Mouse (Mus musculus) frontal cortex, postnatal 25 days (tissue): ENCODE results near the gene Rngtt.
"Not testable (repeated sequence)": the region's sequence is repeated elsewhere in the genome, so short reads cannot be mapped to it uniquely, and the experiment has no call there.

Experiments used
- DNase-seq, 2 experiments: peaks; one replicate each; pipeline ENCODE4 v3.0.0; 2022; ENCODE audit warnings: low spot score in 2 of 2

Gene Rngtt

GRCm38 (mm10) chr4:33310840-33311437, 828 bp downstream of the Rngtt start:
- no peak for DNase-seq

DNA sequence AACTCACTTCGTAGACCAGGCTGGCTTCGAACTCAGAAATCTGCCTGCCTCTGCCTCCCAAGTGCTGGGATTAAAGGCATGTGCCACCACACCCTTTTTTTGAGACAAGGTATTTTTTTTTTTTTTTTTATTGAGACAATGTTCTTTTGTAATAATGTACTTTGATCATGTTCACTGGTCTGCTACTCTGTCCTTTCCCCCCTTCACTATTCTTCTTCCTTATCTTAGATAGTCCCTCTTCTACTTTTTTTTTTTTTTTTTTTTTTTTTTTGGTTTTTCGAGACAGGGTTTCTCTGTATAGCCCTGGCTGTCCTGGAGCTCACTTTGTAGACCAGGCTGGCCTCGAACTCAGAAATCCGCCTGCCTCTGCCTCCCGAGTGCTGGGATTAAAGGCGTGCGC, 4.0 kb downstream of the Rngtt start:
- not testable (repeated sequence) for DNase-seq

DNA sequence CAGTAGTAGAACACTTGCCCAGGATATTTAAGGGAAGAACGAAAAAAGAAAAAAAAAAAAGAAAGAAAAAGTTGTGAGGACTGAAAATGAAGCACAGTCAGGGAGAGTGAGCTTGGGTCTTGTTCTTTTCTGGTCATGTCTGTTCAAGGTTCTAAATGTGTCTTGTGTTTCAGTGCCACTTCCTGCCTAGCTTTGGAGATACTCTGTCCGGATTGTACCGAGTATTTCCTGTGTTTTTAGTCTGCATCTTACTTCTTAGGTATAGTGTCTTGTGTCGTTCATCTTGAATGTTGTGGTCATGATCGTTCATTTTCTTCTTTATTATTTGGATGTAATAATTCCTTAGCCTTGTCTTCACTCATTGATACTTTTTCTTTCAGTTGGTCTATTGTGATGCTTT, 5.7 kb downstream of the Rngtt start:
- DNase-seq, result no peak

GRCm38 (mm10) chr4:33331147-33331546, 21.0 kb downstream of the Rngtt start:
- no peak for DNase-seq

DNA sequence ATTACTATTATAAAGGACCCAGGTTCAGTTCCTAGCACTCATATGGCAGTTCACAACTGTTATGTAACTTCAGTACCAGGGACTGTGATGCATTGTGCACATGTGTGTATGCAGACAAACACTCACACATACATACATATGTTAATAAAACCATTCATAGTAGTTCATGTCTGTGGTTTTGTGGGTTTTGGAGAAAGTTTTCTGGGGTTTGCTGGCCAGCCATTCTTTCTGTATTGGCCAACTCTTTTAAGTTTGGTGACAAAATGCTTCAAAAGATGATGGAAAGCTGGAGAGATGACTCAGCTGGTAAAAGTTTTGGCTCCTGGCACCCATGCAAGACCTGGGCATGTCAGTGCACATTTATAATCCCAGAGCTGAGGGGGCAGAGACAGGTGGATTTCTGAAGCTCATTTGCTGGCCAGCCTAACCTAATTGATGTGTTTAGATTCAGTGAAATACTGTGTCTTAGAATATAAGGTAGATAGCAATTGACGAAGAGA, 22.9 kb downstream of the Rngtt start:
- no peak for DNase-seq

GRCm38 (mm10) chr4:33337999-33338398, 27.9 kb downstream of the Rngtt start:
- DNase-seq, result no peak

GRCm38 (mm10) chr4:33342877-33343731, 33.0 kb downstream of the Rngtt start:
- no peak for DNase-seq

DNA sequence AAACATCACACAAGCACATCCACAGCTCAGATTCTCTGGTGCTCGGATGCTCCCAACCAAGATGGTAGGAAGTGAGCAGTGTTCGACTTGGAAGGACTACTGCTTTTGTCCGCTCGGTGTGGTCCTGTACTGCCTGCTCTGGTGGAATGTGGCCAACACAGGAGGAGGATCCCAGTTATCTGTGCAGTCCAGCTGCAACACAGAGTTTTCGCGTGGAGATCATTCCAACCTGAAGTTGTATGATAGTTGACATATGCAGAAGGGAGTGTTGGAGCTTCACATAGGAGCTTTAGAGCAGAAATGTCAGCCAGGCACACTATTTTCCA, 33.6 kb downstream of the Rngtt start:
- DNase-seq, result no peak

DNA sequence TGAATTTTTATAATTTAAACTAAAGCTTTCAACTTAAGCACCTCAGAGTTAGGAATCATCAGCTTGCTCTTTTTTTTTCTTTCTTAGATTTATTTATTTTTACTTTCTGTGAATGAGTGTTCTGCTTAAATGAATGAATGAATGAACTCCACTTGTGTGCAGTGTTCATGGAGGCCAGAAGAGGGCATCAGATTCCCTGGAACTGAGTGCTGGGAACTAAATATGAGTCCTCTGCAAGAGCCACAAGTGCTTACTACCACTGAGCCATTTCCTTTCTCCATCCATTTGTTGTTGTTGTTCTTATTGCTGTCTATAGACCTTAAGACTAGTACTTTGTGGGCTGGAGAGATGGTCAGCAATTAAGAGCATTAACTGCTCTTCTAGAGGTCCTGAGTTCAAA, 53.3 kb downstream of the Rngtt start:
- DNase-seq, result no peak

GRCm38 (mm10) chr4:33374916-33375315, 64.8 kb downstream of the Rngtt start:
- no peak for DNase-seq

- DNase-seq, result no peak
These were observed 67.5 kb downstream of the Rngtt start for GRCm38 (mm10) chr4:33377642-33378041.

- DNase-seq, result no peak
These were observed 68.8 kb downstream of the Rngtt start for GRCm38 (mm10) chr4:33378894-33379293.

GRCm38 (mm10) chr4:33388899-33389298, 78.8 kb downstream of the Rngtt start:
- no peak for DNase-seq

GRCm38 (mm10) chr4:33390660-33391059, 80.5 kb downstream of the Rngtt start:
- no peak for DNase-seq

DNA sequence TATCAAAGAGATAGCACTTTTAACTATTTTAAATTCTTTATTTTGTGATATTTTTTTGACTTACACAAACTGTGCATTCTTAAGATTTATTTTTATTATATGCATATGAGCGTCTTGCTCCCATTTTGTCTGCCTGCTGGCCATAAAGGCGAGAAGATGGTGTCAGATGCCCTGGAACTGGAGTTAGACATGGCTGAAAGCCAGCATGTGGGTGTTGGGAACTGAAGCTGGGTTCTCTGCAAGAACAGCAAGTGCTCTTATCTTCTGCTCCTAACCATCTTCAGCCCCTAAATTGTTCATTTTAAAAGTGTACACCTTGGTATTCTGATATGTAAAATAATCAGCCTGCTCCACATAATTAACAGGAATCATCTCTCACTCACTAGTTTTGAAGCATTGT, 83.3 kb downstream of the Rngtt start:
- no peak for DNase-seq

GRCm38 (mm10) chr4:33396222-33397176, 86.4 kb downstream of the Rngtt start:
- DNase-seq, result peak; percentile 75 to 76

GRCm38 (mm10) chr4:33405723-33406293, 95.7 kb downstream of the Rngtt start:
- DNase-seq, result no peak

GRCm38 (mm10) chr4:33413791-33414190, 103.7 kb downstream of the Rngtt start:
- no peak for DNase-seq

DNA sequence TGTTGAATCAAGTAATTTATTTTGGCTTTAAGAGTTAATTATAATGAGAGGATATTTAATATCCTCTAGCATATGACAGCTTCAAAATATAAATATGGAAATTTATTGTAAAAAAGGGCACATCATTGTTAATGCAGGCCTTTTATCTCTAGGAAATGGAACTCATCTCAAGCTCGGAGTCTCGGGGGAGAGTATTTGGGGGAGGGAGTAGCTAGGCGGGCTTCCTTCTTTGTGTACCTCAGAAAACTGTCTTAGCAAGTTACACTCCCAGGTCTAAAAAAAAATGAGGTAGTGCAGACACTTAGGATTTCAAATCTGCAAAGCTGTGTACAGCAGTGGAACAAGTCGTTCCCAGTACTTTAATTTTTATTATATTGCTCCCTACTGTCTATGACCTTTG, 104.7 kb downstream of the Rngtt start:
- DNase-seq, result no peak

DNA sequence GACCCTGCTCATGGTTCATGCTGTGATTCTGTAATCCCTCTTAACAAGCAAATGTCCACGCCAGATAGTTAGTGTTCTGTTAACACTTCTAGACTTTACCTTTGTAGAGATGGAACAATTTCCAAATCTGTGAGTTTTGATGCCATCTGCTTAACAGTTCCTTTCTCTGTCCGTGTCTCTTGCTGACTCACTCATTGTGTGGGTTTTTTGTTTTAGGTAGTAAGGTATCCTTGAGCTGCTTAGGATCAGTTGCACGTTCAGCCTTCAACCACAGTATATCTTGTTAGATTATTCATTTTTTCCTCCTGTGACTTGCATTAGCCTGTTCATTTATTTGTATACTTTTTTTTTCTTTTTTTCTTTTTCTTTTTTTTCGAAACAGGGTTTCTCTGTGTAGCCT, 107.3 kb downstream of the Rngtt start:
- DNase-seq, result no peak

- no peak for DNase-seq
These were observed 109.5 kb downstream of the Rngtt start for GRCm38 (mm10) chr4:33419644-33420043.

GRCm38 (mm10) chr4:33428856-33429255, 118.7 kb downstream of the Rngtt start:
- DNase-seq, result no peak
